Mouse (Mus musculus): ENCODE results near the gene Rnf126. TPM values are rescaled to one million over a fixed set of nuclear protein-coding genes. Genes with fewer than 3 reads are reported as not detected.
"Not testable (repeated sequence)": the region's sequence is repeated elsewhere in the genome, so short reads cannot be mapped to it uniquely, and the experiment has no call there.

Rnf126 gene
- polyA plus RNA-seq, 1 experiment from 2014 or later: 93.0 TPM

GRCm38 (mm10) chr10:79759675-79760074 lies 7.1 kb downstream of the Rnf126 start:
- peaks cover 17% of the 10 kb centered on the region for H3K4me1 ChIP-seq
- not testable (repeated sequence) for H3K27me3 ChIP-seq; H3K9me3 ChIP-seq; ATAC-seq (ENCODE audit: low FRiP score, low read depth); H3K4me3 ChIP-seq; H3K9ac ChIP-seq; H3K4me2 ChIP-seq (replicated peaks); H3K27ac ChIP-seq
- WGBS: 100% methylated on average over 1 of the region's 1 CpGs
- peaks cover 76% of the 10 kb centered on the region for H3K36me3 ChIP-seq

- H3K4me3 ChIP-seq: no peak overlapping the region
- no peak overlapping the region for H3K27ac ChIP-seq
- H3K36me3 ChIP-seq: peaks cover 60% of the 10 kb centered on the region
- no peaks in the 10 kb centered on the region; the same call in 1 of the 2 replicates for H3K27me3 ChIP-seq
- peaks cover 10% of the 10 kb centered on the region for H3K4me1 ChIP-seq
- WGBS: 92% methylated on average over 24 of the region's 24 CpGs
- no peaks in the 10 kb centered on the region for H3K9me3 ChIP-seq
- H3K9ac ChIP-seq: no peak overlapping the region
- H3K4me2 ChIP-seq (replicated peaks): no peak overlapping the region
- no peak for ATAC-seq (ENCODE audit: low FRiP score, low read depth)
Observed at GRCm38 (mm10) chr10:79756660-79757059, 10.1 kb downstream of the Rnf126 start.

- Histone ChIP-seq H3K9me3 (no peaks in the 10 kb centered on the region), H3K4me1 (peaks cover 10% of the 10 kb centered on the region), H3K4me2 (replicated peaks) (no peak overlapping the region), H3K27me3 (no peaks in the 10 kb centered on the region; the same call in 1 of the 2 replicates), H3K4me3 (no peak overlapping the region), H3K36me3 (peaks cover 52% of the 10 kb centered on the region), H3K9ac (no peak overlapping the region), H3K27ac (no peak overlapping the region; the same call in 1 of the 2 replicates)
- no peak for ATAC-seq (ENCODE audit: low FRiP score, low read depth)
- WGBS: 68% methylated on average over 3 of the region's 3 CpGs
Observed at GRCm38 (mm10) chr10:79755854-79756253, 10.9 kb downstream of the Rnf126 start.

DNA sequence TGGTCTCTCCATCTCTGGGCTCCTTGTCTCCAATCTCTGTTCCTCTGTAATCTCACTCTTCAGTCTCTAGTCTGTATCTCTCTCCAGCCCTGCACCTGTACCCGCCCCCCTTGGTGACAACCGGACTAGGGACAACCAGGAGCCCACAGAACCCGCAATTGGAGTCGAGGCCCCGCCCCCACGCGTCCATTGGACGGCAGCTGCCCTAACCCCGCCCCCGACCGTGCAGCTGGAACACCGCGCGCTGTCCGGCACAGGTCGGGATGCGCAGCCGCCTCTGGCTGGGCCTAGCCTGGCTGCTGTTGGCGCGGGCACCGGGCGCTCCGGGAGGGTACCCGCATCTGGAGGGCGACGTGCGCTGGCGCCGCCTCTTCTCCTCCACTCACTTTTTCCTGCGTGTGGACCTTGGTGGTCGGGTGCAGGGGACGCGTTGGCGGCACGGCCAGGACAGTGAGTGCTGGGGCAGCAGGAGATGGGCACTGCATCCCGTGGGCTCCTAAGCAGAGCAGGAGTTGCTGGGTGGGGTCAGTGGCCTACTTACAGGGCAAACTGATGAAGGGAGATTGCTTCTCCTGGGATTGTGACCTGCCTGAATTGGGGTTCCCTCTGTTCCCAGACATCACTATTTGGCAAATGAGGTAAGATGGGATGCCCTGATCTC lies 11.8 kb downstream of the Rnf126 start, which contains the start of gene Fgf22:
Gene Fgf22 (plus strand): TSS at position 221 of the 661 bp plus-strand sequence.
- Histone ChIP-seq H3K9me3 (no peaks in the 10 kb centered on the region), H3K36me3 (peaks cover 43% of the 10 kb centered on the region), H3K27me3 (no peaks in the 10 kb centered on the region; the same call in 1 of the 2 replicates), H3K4me2 (replicated peaks) (peak within 1 kb of the TSS; percentile 73), H3K27ac (no peak within 1 kb of the TSS), H3K9ac (peak within 1 kb of the TSS; percentile 54; the same call in 1 of the 2 replicates), H3K4me1 (peaks cover 10% of the 10 kb centered on the region), H3K4me3 (peak within 1 kb of the TSS; percentile 40)
- ATAC-seq (ENCODE audit: low FRiP score, low read depth): peak; percentile 79; the same call in 1 of the 2 replicates
- 2% methylated on average over 35 of the region's 36 CpGs for WGBS

GRCm38 (mm10) chr10:79748496-79748895 lies 18.3 kb downstream of the Rnf126 start:
- 79% methylated on average over 6 of the region's 6 CpGs for WGBS
- ATAC-seq (ENCODE audit: low FRiP score, low read depth): no peak
- Histone ChIP-seq H3K9ac (no peak overlapping the region), H3K27ac (no peak overlapping the region), H3K36me3 (peaks cover 12% of the 10 kb centered on the region), H3K4me2 (replicated peaks) (no peak overlapping the region), H3K27me3 (no peaks in the 10 kb centered on the region), H3K4me3 (no peak overlapping the region), H3K4me1 (peaks cover 12% of the 10 kb centered on the region), H3K9me3 (no peaks in the 10 kb centered on the region)

DNA sequence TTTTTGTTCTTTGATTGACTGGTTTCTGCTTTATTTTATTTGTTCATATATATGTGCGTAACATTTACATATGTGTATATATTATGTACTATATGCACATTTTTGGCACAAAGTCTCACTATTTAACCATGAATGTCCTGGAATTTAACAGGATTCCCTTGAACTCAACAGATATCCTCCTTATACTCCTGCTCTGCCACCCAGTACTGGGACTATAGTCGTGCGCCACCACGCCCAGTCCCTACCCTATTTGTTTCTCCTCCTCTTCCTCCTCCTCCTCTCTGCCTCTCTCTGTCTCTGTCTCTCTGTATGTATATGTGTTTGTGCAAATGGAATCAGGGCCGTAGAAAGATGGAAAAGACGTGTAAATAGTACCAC lies 20.0 kb downstream of the Rnf126 start:
- ATAC-seq (ENCODE audit: low FRiP score, low read depth): peak; percentile 60
- H3K36me3 ChIP-seq: peaks cover 29% of the 10 kb centered on the region
- peaks cover 12% of the 10 kb centered on the region for H3K4me1 ChIP-seq
- H3K4me3 ChIP-seq: peak overlapping the region; percentile 55
- no peak overlapping the region for H3K27ac ChIP-seq
- WGBS: 27% methylated on average over 6 of the region's 6 CpGs
- no peaks in the 10 kb centered on the region for H3K9me3 ChIP-seq
- no peaks in the 10 kb centered on the region for H3K27me3 ChIP-seq
- peak overlapping the region; percentile 62 for H3K4me2 ChIP-seq (replicated peaks)
- H3K9ac ChIP-seq: peak overlapping the region; percentile 53; the same call in 1 of the 2 replicates

DNA sequence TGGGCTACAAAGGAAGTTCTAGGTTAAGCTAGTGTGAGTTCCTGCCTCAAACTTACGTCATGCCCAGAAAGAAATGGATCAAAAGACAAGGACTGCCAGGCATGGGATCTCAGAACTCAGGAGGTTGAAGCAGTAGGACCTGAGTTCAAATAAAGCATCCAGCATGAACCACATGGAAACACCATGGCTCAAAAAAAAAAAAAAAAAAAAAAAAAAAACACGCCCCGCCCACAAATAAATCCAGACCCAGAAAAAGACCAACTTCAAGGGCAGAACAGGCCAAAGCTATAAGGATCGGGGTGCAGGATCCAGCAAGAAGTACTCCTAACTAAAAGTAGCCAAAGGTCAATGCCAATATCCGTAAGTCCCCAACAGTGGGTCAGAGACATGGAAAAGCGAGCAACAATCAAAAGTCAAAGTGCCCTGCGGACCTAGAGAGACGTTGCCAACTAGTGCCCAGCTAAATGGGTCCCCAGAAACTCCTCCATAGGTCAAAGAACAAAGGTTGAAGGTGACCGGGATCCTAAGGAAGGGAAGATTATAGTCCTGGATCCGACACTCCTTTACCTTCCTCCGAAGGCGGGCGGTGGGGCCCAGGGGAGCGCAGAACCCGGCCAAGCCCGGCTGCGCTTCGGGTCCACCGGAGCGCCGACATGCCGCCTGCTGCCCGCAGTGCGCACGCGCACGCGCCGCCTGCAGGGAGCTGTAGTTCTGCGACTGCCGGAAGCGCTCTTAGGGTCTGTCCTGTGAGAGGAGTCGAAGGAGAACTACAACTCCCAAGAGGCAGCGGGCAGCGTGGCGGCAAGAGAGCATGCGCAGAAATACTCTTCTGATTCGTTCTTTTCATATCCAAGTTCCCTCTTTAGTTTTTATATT lies 20.6 kb downstream of the Rnf126 start, which contains the start of gene Polrmt:
Gene Polrmt (minus strand): TSS at position 684 of the 876 bp plus-strand sequence.
- ATAC-seq (ENCODE audit: low FRiP score, low read depth): peak; percentile 96
- H3K4me1 ChIP-seq: peaks cover 12% of the 10 kb centered on the region

DNA sequence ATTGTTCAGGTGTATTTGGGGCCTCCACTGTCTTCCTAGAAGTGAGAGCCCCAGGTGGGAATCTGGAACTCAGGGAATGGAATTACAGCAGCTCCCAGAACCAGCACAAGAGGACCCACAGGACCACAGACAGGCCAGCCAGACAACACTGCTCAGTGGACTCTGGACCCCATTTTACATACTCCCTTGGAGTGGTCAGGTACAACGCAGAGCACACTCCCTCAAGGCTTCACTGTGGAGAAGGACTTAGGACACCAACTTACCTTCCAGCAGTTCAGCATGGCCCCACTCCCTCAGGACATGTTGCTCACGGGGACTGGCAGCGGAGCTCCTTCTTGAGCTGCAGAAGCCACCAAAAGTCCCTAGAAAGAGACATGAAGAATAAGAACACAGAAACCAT lies 21.3 kb downstream of the Rnf126 start:
- ATAC-seq (ENCODE audit: low FRiP score, low read depth): no peak
- H3K9ac ChIP-seq: 0 out of 2 replicates have a peak overlapping the region, but pooled peaks have one; percentile 31

More for the DNA sequence above, 20.6 kb downstream of the Rnf126 start, which contains the start of gene Polrmt:
- peak within 1 kb of the TSS; percentile 66 for H3K9ac ChIP-seq
- H3K27me3 ChIP-seq: no peaks in the 10 kb centered on the region
- peaks cover 35% of the 10 kb centered on the region for H3K36me3 ChIP-seq
- H3K27ac ChIP-seq: no peak within 1 kb of the TSS
- H3K4me2 ChIP-seq (replicated peaks): peak within 1 kb of the TSS; percentile 62
- WGBS: 3% methylated on average over 38 of the region's 38 CpGs
- peak within 1 kb of the TSS; percentile 55 for H3K4me3 ChIP-seq
- H3K9me3 ChIP-seq: peaks cover 5% of the 10 kb centered on the region

GRCm38 (mm10) chr10:79743650-79744365 lies 22.9 kb downstream of the Rnf126 start:
- peaks cover 28% of the 10 kb centered on the region for H3K9me3 ChIP-seq
- H3K9ac ChIP-seq: no peak overlapping the region
- ATAC-seq (ENCODE audit: low FRiP score, low read depth): no peak
- H3K27ac ChIP-seq: no peak overlapping the region
- peaks cover 12% of the 10 kb centered on the region for H3K4me1 ChIP-seq
- no peak overlapping the region for H3K4me2 ChIP-seq (replicated peaks)
- no peaks in the 10 kb centered on the region for H3K27me3 ChIP-seq
- no peak overlapping the region for H3K4me3 ChIP-seq
- H3K36me3 ChIP-seq: peaks cover 58% of the 10 kb centered on the region
- 94% methylated on average over 15 of the region's 15 CpGs for WGBS

More for the DNA sequence above, 21.3 kb downstream of the Rnf126 start:
- Histone ChIP-seq H3K36me3 (peaks cover 42% of the 10 kb centered on the region), H3K27me3 (no peaks in the 10 kb centered on the region), H3K4me1 (peaks cover 12% of the 10 kb centered on the region), H3K4me3 (peak overlapping the region; percentile 55), H3K27ac (no peak overlapping the region), H3K9me3 (peaks cover 12% of the 10 kb centered on the region), H3K4me2 (replicated peaks) (peak overlapping the region; percentile 62)
- 89% methylated on average over 3 of the region's 3 CpGs for WGBS

DNA sequence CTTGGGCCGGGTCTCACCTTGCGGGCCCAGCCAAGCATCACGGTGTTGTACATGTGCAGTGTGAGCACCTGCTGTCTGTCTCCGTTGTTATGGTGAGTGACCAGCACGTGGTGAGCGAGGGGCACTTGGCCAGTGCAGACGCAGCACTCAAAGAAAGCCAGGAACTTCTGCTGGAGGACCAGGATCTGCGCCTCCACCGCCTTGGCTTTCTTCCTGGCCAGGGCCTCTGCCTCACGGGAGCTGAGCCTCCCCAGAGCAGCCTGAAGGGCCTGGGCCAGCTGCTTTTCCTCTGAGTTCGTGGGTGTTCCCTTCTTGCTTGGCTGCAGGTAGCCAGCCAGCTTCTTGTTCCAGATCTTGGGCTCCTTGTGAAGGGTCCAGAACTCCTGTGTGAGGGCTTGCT lies 23.6 kb downstream of the Rnf126 start:
- Histone ChIP-seq H3K9ac (no peak overlapping the region), H3K27ac (no peak overlapping the region), H3K36me3 (peaks cover 65% of the 10 kb centered on the region), H3K4me2 (replicated peaks) (no peak overlapping the region), H3K4me3 (no peak overlapping the region), H3K27me3 (no peaks in the 10 kb centered on the region), H3K9me3 (peaks cover 34% of the 10 kb centered on the region), H3K4me1 (peaks cover 12% of the 10 kb centered on the region)
- WGBS: 90% methylated on average over 11 of the region's 11 CpGs
- ATAC-seq (ENCODE audit: low FRiP score, low read depth): no peak

GRCm38 (mm10) chr10:79740863-79741262 lies 25.9 kb downstream of the Rnf126 start:
- Histone ChIP-seq H3K9me3 (peaks cover 57% of the 10 kb centered on the region), H3K9ac (no peak overlapping the region), H3K4me2 (replicated peaks) (no peak overlapping the region), H3K36me3 (peaks cover 88% of the 10 kb centered on the region), H3K27me3 (peaks cover 14% of the 10 kb centered on the region), H3K27ac (no peak overlapping the region), H3K4me3 (no peak overlapping the region), H3K4me1 (peaks cover 7% of the 10 kb centered on the region)
- ATAC-seq (ENCODE audit: low FRiP score, low read depth): no peak
- 77% methylated on average over 11 of the region's 11 CpGs for WGBS

Data from limb, embryonic 13.5 days (tissue).